Mouse (Mus musculus) liver, embryonic 16.5 days (tissue): ENCODE measurements at regions not wholly inside any gene's neighbourhood (a gene's known extent, or its start where the extent isn't known, plus 50 kb on each side); places are given as distances from the start of the nearest gene placed in this dataset.

Experiments
- ATAC-seq: fragments of 200-750 bp; cut with Nextera tagmentation; 2 replicates; pipeline ENCODE4 v1.8.0; 2017; ENCODE audit warnings: low read depth, mild to moderate bottlenecking, moderate number of reproducible peaks, moderate library complexity
- H3K27ac ChIP-seq: fragments of 300-500 bp; sonication (generic); 2 replicates; pipeline ENCODE4 v1.5.1; 2014; ENCODE audit warnings: mild to moderate bottlenecking, low read length
- H3K27me3 ChIP-seq: fragments of 300-500 bp; sonication (generic); 2 replicates; pipeline ENCODE4 v1.6.1; 2014; ENCODE audit warnings: low read depth, low read length, mixed read lengths; ENCODE audit not compliant: control insufficient read depth, insufficient read depth
- H3K36me3 ChIP-seq: fragments of 300-500 bp; sonication (generic); 2 replicates; pipeline ENCODE4 v1.6.1; 2014; ENCODE audit warnings: mild to moderate bottlenecking; ENCODE audit not compliant: control insufficient read depth, insufficient read depth
- H3K4me1 ChIP-seq: fragments of 300-500 bp; sonication (generic); 2 replicates; pipeline ENCODE4 v1.6.1; 2014; ENCODE audit warnings: low read depth, low read length, mixed read lengths; ENCODE audit not compliant: control insufficient read depth
- H3K4me2 ChIP-seq: fragments of 300-500 bp; sonication (generic); 2 replicates; pipeline ENCODE4 v1.6.1; 2014; ENCODE audit warnings: low read depth, low read length, mixed read lengths
- H3K4me3 ChIP-seq: fragments of 300-500 bp; sonication (generic); 2 replicates; pipeline ENCODE4 v1.5.1; 2014; ENCODE audit warnings: low read depth, mild to moderate bottlenecking, low read length
- H3K9ac ChIP-seq: fragments of 300-500 bp; sonication (generic); 2 replicates; pipeline ENCODE4 v1.6.1; 2014; ENCODE audit warnings: low read depth, low read length
- H3K9me3 ChIP-seq: fragments of 300-500 bp; sonication (generic); replicated peaks from 2 replicates; pipeline ENCODE4 v1.6.1; 2016; ENCODE audit warnings: low read length; ENCODE audit not compliant: control insufficient read depth
- WGBS: fragments of 180-500 bp; shearing (Covaris S2); extraction: QIAGEN DNeasy Blood & Tissue Kit; methylation state at CpG from one replicate; pipeline ENCODE4 v1.1.7; 2014; ENCODE audit not compliant: insufficient replicate concordance; 5-methylcytosine and 5-hydroxymethylcytosine counted together

- ATAC-seq: no peak
- Histone ChIP-seq H3K9me3 (no peaks in the 10 kb centered on the region), H3K36me3 (no peaks in the 10 kb centered on the region), H3K27ac (no peak overlapping the region), H3K9ac (no peak overlapping the region), H3K4me2 (no peak overlapping the region), H3K4me3 (no peak overlapping the region), H3K4me1 (no peaks in the 10 kb centered on the region), H3K27me3 (no peaks in the 10 kb centered on the region)
- WGBS: 39% methylated on average over 6 of the region's 6 CpGs
Observed at GRCm38 (mm10) chr2:160515621-160516020, 130.1 kb upstream of the Top1 start.

GRCm38 (mm10) chr2:160516526-160516925, 129.2 kb upstream of the Top1 start:
- H3K9ac ChIP-seq: no peak overlapping the region
- H3K9me3 ChIP-seq: no peaks in the 10 kb centered on the region
- no peak overlapping the region for H3K4me3 ChIP-seq
- no peaks in the 10 kb centered on the region for H3K4me1 ChIP-seq
- H3K27ac ChIP-seq: no peak overlapping the region
- H3K36me3 ChIP-seq: no peaks in the 10 kb centered on the region
- no peak overlapping the region for H3K4me2 ChIP-seq
- 20% methylated on average over 6 of the region's 6 CpGs for WGBS
- no peaks in the 10 kb centered on the region for H3K27me3 ChIP-seq
- ATAC-seq: no peak

- no peak overlapping the region for H3K9ac ChIP-seq
- H3K4me1 ChIP-seq: no peaks in the 10 kb centered on the region
- no peaks in the 10 kb centered on the region for H3K27me3 ChIP-seq
- no peak for ATAC-seq
- no peak overlapping the region for H3K4me3 ChIP-seq
- H3K4me2 ChIP-seq: no peak overlapping the region
- no peaks in the 10 kb centered on the region for H3K9me3 ChIP-seq
- 63% methylated on average over 9 of the region's 9 CpGs for WGBS
- no peaks in the 10 kb centered on the region for H3K36me3 ChIP-seq
- no peak overlapping the region for H3K27ac ChIP-seq
Observed at GRCm38 (mm10) chr2:160525301-160526205, 120.1 kb upstream of the Top1 start.

GRCm38 (mm10) chr2:160526377-160527125, 119.1 kb upstream of the Top1 start:
- 0 out of 2 replicates have a peak overlapping the region, but pooled peaks have one; percentile 24 for H3K4me2 ChIP-seq
- no peak overlapping the region for H3K9ac ChIP-seq
- H3K27me3 ChIP-seq: no peaks in the 10 kb centered on the region
- H3K9me3 ChIP-seq: no peaks in the 10 kb centered on the region
- H3K4me1 ChIP-seq: no peaks in the 10 kb centered on the region
- no peaks in the 10 kb centered on the region for H3K36me3 ChIP-seq
- no peak for ATAC-seq
- no peak overlapping the region for H3K27ac ChIP-seq
- no peak overlapping the region for H3K4me3 ChIP-seq
- 54% methylated on average over 8 of the region's 8 CpGs for WGBS

- Histone ChIP-seq H3K36me3 (no peaks in the 10 kb centered on the region), H3K9me3 (no peaks in the 10 kb centered on the region), H3K27me3 (no peaks in the 10 kb centered on the region), H3K4me2 (no peak overlapping the region), H3K27ac (no peak overlapping the region), H3K4me3 (no peak overlapping the region), H3K4me1 (no peaks in the 10 kb centered on the region), H3K9ac (no peak overlapping the region)
- WGBS: 66% methylated on average over 7 of the region's 7 CpGs
- ATAC-seq: no peak
Observed at GRCm38 (mm10) chr2:160529306-160529705, 116.4 kb upstream of the Top1 start.

GRCm38 (mm10) chr2:160530377-160530776, 115.3 kb upstream of the Top1 start:
- Histone ChIP-seq H3K4me2 (no peak overlapping the region), H3K27me3 (no peaks in the 10 kb centered on the region), H3K4me1 (no peaks in the 10 kb centered on the region), H3K9ac (no peak overlapping the region), H3K9me3 (no peaks in the 10 kb centered on the region), H3K4me3 (no peak overlapping the region), H3K27ac (no peak overlapping the region), H3K36me3 (no peaks in the 10 kb centered on the region)
- ATAC-seq: no peak
- 43% methylated on average over 3 of the region's 3 CpGs for whole genome bisulfite sequencing

GRCm38 (mm10) chr2:160537319-160537719, 108.4 kb upstream of the Top1 start:
- ATAC-seq: no peak
- no peak overlapping the region for H3K4me2 ChIP-seq
- 25% methylated on average over 8 of the region's 8 CpGs for WGBS

GRCm38 (mm10) chr2:160545527-160545926, 100.2 kb upstream of the Top1 start:
- Histone ChIP-seq H3K4me3 (no peak overlapping the region), H3K9ac (no peak overlapping the region), H3K27me3 (no peaks in the 10 kb centered on the region), H3K27ac (no peak overlapping the region), H3K36me3 (no peaks in the 10 kb centered on the region), H3K4me2 (no peak overlapping the region), H3K9me3 (no peaks in the 10 kb centered on the region), H3K4me1 (no peaks in the 10 kb centered on the region)
- no peak for ATAC-seq
- WGBS: 23% methylated on average over 4 of the region's 4 CpGs

More at GRCm38 (mm10) chr2:160537319-160537719, 108.4 kb upstream of the Top1 start:
- Histone ChIP-seq H3K4me3 (no peak overlapping the region), H3K27ac (no peak overlapping the region), H3K9me3 (no peaks in the 10 kb centered on the region), H3K4me1 (no peaks in the 10 kb centered on the region), H3K9ac (no peak overlapping the region), H3K36me3 (no peaks in the 10 kb centered on the region), H3K27me3 (no peaks in the 10 kb centered on the region)

- Histone ChIP-seq H3K27me3 (no peaks in the 10 kb centered on the region), H3K9ac (no peak overlapping the region), H3K27ac (no peak overlapping the region), H3K4me2 (no peak overlapping the region), H3K9me3 (no peaks in the 10 kb centered on the region), H3K4me3 (no peak overlapping the region), H3K36me3 (no peaks in the 10 kb centered on the region), H3K4me1 (no peaks in the 10 kb centered on the region)
- ATAC-seq: no peak
- 66% methylated on average over 19 of the region's 19 CpGs for WGBS
Observed at GRCm38 (mm10) chr2:160552121-160552669, 93.5 kb upstream of the Top1 start.
